Mouse (Mus musculus): ENCODE results near the gene Zfyve28. TPM values are rescaled to one million over a fixed set of nuclear protein-coding genes. Genes with fewer than 3 reads are reported as not detected.
A peak's percentile ranks its signal among the peaks of the same experiment; 100 is the strongest.

Zfyve28 gene
- polyA plus RNA-seq, 1 experiment from 2014 or later = not detected

DNA sequence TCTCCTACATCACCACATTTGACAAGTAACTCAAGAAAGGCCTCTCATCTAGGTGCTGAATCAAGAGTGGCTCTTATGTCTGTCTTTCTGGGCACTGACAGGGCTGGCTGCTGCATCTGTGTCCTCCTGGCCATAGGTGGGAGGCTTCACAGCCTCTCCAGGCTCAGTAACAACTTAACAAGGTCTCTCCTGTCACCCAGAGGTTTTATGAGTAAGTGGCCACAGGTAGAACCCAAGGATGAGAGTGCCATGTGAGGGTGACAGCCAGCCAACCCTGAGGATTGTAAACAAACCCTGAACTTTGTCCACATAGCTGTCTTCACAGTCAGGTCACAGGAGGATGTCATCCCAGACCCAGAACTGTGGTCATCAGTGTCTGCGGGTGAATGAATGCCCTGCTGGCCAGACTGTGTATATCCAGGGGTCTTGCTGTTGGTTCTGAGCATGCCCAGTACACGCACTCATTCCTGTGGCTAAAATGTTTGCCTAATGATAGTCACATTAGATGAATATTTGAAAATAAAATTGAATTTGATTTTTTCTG lies 31.3 kb upstream of the Zfyve28 start:
- Histone ChIP-seq H3K4me2 (no peak overlapping the region), H3K4me3 (no peak overlapping the region), H3K36me3 (no peaks in the 10 kb centered on the region), H3K4me1 (0 out of 2 replicates have a peak, but pooled peaks cover 4% of the 10 kb centered on the region), H3K9me3 (replicated peaks) (no peaks in the 10 kb centered on the region), H3K27me3 (replicated peaks) (no peaks in the 10 kb centered on the region), H3K27ac (no peak overlapping the region), H3K9ac (no peak overlapping the region)
- 46% methylated on average over 2 of the region's 2 CpGs for WGBS (ENCODE audit: insufficient replicate concordance)
- no peak for ATAC-seq

DNA sequence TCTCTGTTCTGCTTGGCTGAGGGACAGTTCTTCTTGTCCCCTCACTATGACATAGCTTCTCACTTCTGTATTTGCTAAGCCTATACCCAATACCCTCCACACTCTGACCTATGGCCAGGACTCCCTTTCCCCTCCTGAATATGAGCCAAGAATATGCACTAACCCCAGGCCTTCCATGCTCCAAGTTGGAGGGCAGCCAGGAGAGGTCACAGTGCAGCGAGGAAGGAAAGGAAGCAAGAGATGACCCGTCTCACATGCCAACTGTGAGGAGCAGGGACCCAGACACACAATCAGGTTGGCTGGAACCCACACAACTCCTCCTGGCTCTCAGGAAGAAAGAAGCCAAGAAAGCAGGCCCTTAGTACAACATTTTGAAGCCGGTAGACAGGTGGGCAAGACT lies 20.8 kb upstream of the Zfyve28 start:
- Histone ChIP-seq H3K4me1 (no peaks in the 10 kb centered on the region), H3K4me3 (no peak overlapping the region), H3K27me3 (replicated peaks) (peaks cover 18% of the 10 kb centered on the region; the same call in 1 of the 2 replicates), H3K4me2 (no peak overlapping the region), H3K36me3 (no peaks in the 10 kb centered on the region), H3K27ac (no peak overlapping the region), H3K9ac (no peak overlapping the region), H3K9me3 (replicated peaks) (no peaks in the 10 kb centered on the region)
- 60% methylated on average over 3 of the region's 3 CpGs for WGBS (ENCODE audit: insufficient replicate concordance)
- no peak for ATAC-seq

GRCm38 (mm10) chr5:34302377-34302776 lies 14.1 kb upstream of the Zfyve28 start:
- H3K27ac ChIP-seq = no peak overlapping the region
- H3K4me3 ChIP-seq = no peak overlapping the region
- WGBS (ENCODE audit: insufficient replicate concordance) = 60% methylated on average over 7 of the region's 7 CpGs
- no peaks in the 10 kb centered on the region for H3K36me3 ChIP-seq
- ATAC-seq = no peak
- peaks cover 48% of the 10 kb centered on the region for H3K27me3 ChIP-seq (replicated peaks)
- no peak overlapping the region for H3K9ac ChIP-seq
- no peak overlapping the region for H3K4me2 ChIP-seq
- no peaks in the 10 kb centered on the region for H3K9me3 ChIP-seq (replicated peaks)
- H3K4me1 ChIP-seq = no peaks in the 10 kb centered on the region

GRCm38 (mm10) chr5:34298937-34299535 lies 10.8 kb upstream of the Zfyve28 start:
- Histone ChIP-seq H3K4me1 (no peaks in the 10 kb centered on the region), H3K27me3 (replicated peaks) (peaks cover 36% of the 10 kb centered on the region), H3K4me3 (no peak overlapping the region), H3K27ac (no peak overlapping the region), H3K36me3 (no peaks in the 10 kb centered on the region), H3K9ac (no peak overlapping the region), H3K9me3 (replicated peaks) (no peaks in the 10 kb centered on the region), H3K4me2 (no peak overlapping the region)
- no peak for ATAC-seq
- 68% methylated on average over 10 of the region's 10 CpGs for WGBS (ENCODE audit: insufficient replicate concordance)

- H3K27me3 ChIP-seq (replicated peaks) = peaks cover 30% of the 10 kb centered on the region
- no peak overlapping the region for H3K4me3 ChIP-seq
- no peak overlapping the region for H3K4me2 ChIP-seq
- 36% methylated on average over 4 of the region's 4 CpGs for WGBS (ENCODE audit: insufficient replicate concordance)
- H3K4me1 ChIP-seq = no peaks in the 10 kb centered on the region
- H3K9me3 ChIP-seq (replicated peaks) = no peaks in the 10 kb centered on the region
- no peak overlapping the region for H3K27ac ChIP-seq
- H3K9ac ChIP-seq = no peak overlapping the region
- no peak for ATAC-seq
- no peaks in the 10 kb centered on the region for H3K36me3 ChIP-seq
Observed at GRCm38 (mm10) chr5:34298061-34298460, 9.8 kb upstream of the Zfyve28 start.

DNA sequence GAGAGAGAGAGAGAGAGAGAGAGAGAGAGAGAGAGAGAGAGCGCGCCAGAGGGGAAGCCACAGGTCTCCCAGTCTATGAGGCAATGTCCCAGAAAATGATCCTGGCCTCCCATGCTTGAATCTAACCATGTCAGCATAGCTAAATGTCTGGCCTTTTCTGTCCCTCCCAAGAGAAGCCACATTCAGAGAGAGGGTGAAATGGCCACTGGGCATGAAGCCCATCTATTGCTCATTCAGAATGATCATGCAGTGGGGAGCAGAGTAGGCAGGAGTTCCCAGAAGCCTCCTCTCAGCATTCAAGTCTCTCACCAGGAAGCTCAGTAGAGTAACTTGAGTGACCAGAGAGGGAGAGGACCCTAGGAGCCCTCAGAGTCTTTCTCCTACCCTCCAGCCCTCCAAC lies 6.9 kb upstream of the Zfyve28 start:
- ATAC-seq = no peak
- no peak overlapping the region for H3K27ac ChIP-seq
- no peaks in the 10 kb centered on the region for H3K9me3 ChIP-seq (replicated peaks)
- WGBS (ENCODE audit: insufficient replicate concordance) = 40% methylated on average over 2 of the region's 2 CpGs
- no peaks in the 10 kb centered on the region for H3K4me1 ChIP-seq
- peaks cover 49% of the 10 kb centered on the region for H3K27me3 ChIP-seq (replicated peaks)
- no peak overlapping the region for H3K4me2 ChIP-seq
- no peak overlapping the region for H3K4me3 ChIP-seq
- H3K36me3 ChIP-seq = no peaks in the 10 kb centered on the region
- no peak overlapping the region for H3K9ac ChIP-seq

GRCm38 (mm10) chr5:34294696-34295095 lies 6.4 kb upstream of the Zfyve28 start:
- H3K27ac ChIP-seq = no peak overlapping the region
- no peak for ATAC-seq
- H3K4me1 ChIP-seq = no peaks in the 10 kb centered on the region
- no peak overlapping the region for H3K9ac ChIP-seq
- H3K9me3 ChIP-seq (replicated peaks) = no peaks in the 10 kb centered on the region
- H3K4me3 ChIP-seq = no peak overlapping the region
- H3K27me3 ChIP-seq (replicated peaks) = peaks cover 49% of the 10 kb centered on the region
- no peaks in the 10 kb centered on the region for H3K36me3 ChIP-seq
- 36% methylated on average over 2 of the region's 2 CpGs for WGBS (ENCODE audit: insufficient replicate concordance)
- H3K4me2 ChIP-seq = no peak overlapping the region

- no peaks in the 10 kb centered on the region for H3K9me3 ChIP-seq (replicated peaks)
- no peaks in the 10 kb centered on the region for H3K36me3 ChIP-seq
- H3K4me2 ChIP-seq = no peak overlapping the region
- no peak overlapping the region for H3K9ac ChIP-seq
- H3K4me3 ChIP-seq = no peak overlapping the region
- H3K27ac ChIP-seq = no peak overlapping the region
- no peak for ATAC-seq
- H3K4me1 ChIP-seq = peaks cover 3% of the 10 kb centered on the region
- peaks cover 50% of the 10 kb centered on the region for H3K27me3 ChIP-seq (replicated peaks)
- 59% methylated on average over 6 of the region's 6 CpGs for WGBS (ENCODE audit: insufficient replicate concordance)
Observed at GRCm38 (mm10) chr5:34293363-34293762, 5.1 kb upstream of the Zfyve28 start.

DNA sequence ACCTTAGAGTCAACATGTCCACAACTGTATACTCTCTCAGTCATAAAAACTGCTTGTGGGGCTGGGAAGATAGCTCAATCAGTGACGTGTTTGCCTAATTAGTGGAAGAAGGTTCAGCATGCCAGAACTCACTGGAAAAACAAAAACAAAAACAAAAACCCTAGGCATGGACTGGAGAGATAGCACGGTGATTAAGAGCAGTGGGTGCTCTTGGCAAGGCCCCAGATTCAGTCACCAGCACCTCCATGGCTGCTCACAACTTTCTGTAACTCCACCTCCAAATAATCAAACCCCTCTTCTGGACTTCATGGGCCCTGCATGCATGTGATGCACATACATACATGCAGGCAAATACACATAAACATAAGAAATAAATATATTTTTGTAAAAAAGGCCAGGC lies 1.0 kb upstream of the Zfyve28 start:
- Histone ChIP-seq H3K9me3 (replicated peaks) (no peaks in the 10 kb centered on the region), H3K4me2 (no peak overlapping the region), H3K27me3 (replicated peaks) (peaks cover 85% of the 10 kb centered on the region), H3K4me1 (peaks cover 25% of the 10 kb centered on the region), H3K4me3 (no peak overlapping the region), H3K36me3 (no peaks in the 10 kb centered on the region), H3K9ac (no peak overlapping the region), H3K27ac (no peak overlapping the region)
- 52% methylated on average over 2 of the region's 2 CpGs for WGBS (ENCODE audit: insufficient replicate concordance)
- ATAC-seq = no peak

GRCm38 (mm10) chr5:34287838-34288145 lies 457 bp downstream of the Zfyve28 start:
- Histone ChIP-seq H3K4me3 (peak overlapping the region; percentile 57), H3K36me3 (no peaks in the 10 kb centered on the region), H3K27me3 (replicated peaks) (peaks cover 95% of the 10 kb centered on the region), H3K9ac (no peak overlapping the region), H3K27ac (no peak overlapping the region), H3K4me2 (peak overlapping the region; percentile 75), H3K4me1 (peaks cover 29% of the 10 kb centered on the region), H3K9me3 (replicated peaks) (no peaks in the 10 kb centered on the region)
- 3% methylated on average over 18 of the region's 18 CpGs for WGBS (ENCODE audit: insufficient replicate concordance)
- no peak for ATAC-seq

DNA sequence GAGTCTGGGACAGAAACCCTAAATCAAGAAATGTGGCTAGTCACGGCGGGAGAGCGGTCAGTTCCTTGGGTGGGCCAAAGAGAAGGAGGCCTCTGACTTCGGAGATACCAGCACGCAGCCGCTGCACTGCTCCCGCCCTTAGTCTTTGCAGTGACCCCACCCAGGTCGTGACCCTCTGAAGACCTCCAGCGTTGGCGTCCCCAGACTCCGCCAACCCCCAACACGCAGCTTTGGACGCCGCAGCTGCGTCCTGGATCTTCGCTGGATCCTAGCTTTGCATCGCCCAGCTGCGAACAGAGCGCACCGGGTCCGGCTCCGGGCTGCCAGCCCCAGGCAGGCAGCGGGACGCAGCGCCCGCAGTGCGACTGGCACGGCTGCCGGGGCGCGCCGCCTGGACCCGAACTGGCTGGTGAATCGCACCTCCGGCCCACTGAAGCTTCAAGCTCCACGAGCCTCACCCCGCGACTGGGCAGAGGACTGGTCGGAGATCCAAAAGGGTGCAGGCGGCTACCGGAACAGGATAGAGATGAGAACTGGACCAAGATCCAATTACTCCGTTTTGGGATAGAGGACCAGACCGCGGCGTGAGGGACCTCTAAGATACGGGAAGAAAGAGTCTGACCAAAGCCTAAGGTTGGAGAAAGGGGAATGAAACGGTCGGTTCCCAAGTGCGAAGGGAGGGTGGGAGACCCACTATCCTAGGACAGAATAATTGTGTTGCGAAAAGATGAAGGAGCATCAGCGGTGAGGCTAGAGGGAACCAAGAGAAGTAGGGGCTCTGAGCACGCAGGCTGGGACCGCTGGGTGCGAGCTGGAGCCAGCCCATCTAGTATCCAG lies 1.0 kb downstream of the Zfyve28 start:
- Histone ChIP-seq H3K36me3 (no peaks in the 10 kb centered on the region), H3K27ac (no peak overlapping the region), H3K4me1 (peaks cover 34% of the 10 kb centered on the region), H3K9me3 (replicated peaks) (no peaks in the 10 kb centered on the region), H3K9ac (no peak overlapping the region), H3K4me3 (peak overlapping the region; percentile 57), H3K27me3 (replicated peaks) (peaks cover 90% of the 10 kb centered on the region), H3K4me2 (peak overlapping the region; percentile 75)
- WGBS (ENCODE audit: insufficient replicate concordance) = 2% methylated on average over 54 of the region's 54 CpGs
- no peak for ATAC-seq

DNA sequence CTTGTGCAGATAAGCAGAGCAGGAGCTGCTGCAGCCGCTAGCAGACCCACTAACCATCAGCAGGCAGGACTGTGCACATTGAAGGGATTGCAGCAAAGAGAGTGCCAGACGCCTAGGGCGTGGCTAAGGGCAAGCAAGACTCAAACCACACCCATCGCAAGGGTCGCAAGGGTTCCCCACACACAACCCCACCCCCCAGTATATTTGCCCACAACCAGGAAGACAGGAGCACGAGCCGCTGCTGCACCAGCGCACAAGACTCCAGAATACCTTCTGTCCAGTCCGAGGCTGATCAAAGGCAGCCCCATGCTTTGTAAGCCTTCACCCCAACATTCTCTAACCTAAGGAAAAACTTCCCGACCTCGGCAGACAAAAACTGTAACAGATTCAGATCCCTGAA lies 1.7 kb downstream of the Zfyve28 start:
- Histone ChIP-seq H3K4me1 (peaks cover 38% of the 10 kb centered on the region), H3K9ac (no peak overlapping the region), H3K4me3 (peak overlapping the region; percentile 57; the same call in 1 of the 2 replicates), H3K4me2 (peak overlapping the region; percentile 75), H3K36me3 (no peaks in the 10 kb centered on the region), H3K9me3 (replicated peaks) (no peaks in the 10 kb centered on the region), H3K27ac (no peak overlapping the region), H3K27me3 (replicated peaks) (peaks cover 84% of the 10 kb centered on the region)
- 2% methylated on average over 11 of the region's 11 CpGs for WGBS (ENCODE audit: insufficient replicate concordance)
- no peak for ATAC-seq

Measured in liver, embryonic 12.5 days (tissue).